Mouse (Mus musculus) thymus, adult 2 months (tissue): ENCODE results near the gene Fgfr1op. TPM values are rescaled to one million over a fixed set of nuclear protein-coding genes. Genes with fewer than 3 reads are reported as not detected.

Source experiments
- DNase-seq: peaks from one replicate; pipeline ENCODE4 v3.0.0; 2021
- H3K27ac ChIP-seq: fragments of 200-500 bp; 2 replicates; pipeline ENCODE4 v1.5.1; 2012; ENCODE audit warnings: low read length, control low read depth; ENCODE audit not compliant: control insufficient read depth, insufficient read depth
- H3K27me3 ChIP-seq: fragments of 200-500 bp; 2 replicates; pipeline ENCODE4 v1.6.1; 2012; ENCODE audit warnings: mild to moderate bottlenecking, low read length, moderate library complexity, mixed read lengths; ENCODE audit not compliant: control insufficient read depth, insufficient read depth
- H3K36me3 ChIP-seq: fragments of 200-500 bp; 2 replicates; pipeline ENCODE4 v1.6.1; 2012; ENCODE audit warnings: mild to moderate bottlenecking, low read length, moderate library complexity; ENCODE audit not compliant: control insufficient read depth, insufficient read depth
- H3K4me1 ChIP-seq: fragments of 200-500 bp; replicated peaks from 2 replicates; pipeline ENCODE4 v1.6.1; 2012; ENCODE audit warnings: low read length; ENCODE audit not compliant: control insufficient read depth, insufficient read depth
- H3K4me3 ChIP-seq: fragments of 200-500 bp; 2 replicates; pipeline ENCODE4 v1.5.1; 2012; ENCODE audit warnings: mild to moderate bottlenecking, low read length, control low read depth, moderate library complexity; ENCODE audit not compliant: control insufficient read depth, insufficient read depth
- CTCF ChIP-seq: fragments of 200-500 bp; IDR thresholded peaks from 2 replicates; pipeline ENCODE4 v1.5.1; 2012; ENCODE audit warnings: mild to moderate bottlenecking, control low read depth, low read length, moderate library complexity, borderline replicate concordance; ENCODE audit not compliant: control insufficient read depth, poor library complexity, insufficient read depth; ENCODE audit errors: extremely low read depth
- POLR2A ChIP-seq: fragments of 200-500 bp; IDR thresholded peaks from 2 replicates; pipeline ENCODE4 v1.6.1; 2012; ENCODE audit warnings: mild to moderate bottlenecking, low read length, control low read depth, moderate library complexity; ENCODE audit not compliant: control insufficient read depth, poor library complexity, insufficient read depth; ENCODE audit errors: extremely low read depth
- WGBS: fragments of 180-500 bp; shearing (Covaris S2); methylation state at CpG from one replicate; pipeline ENCODE4 v1.1.7; 2018; 5-methylcytosine and 5-hydroxymethylcytosine counted together
- polyA plus RNA-seq: library from polyadenylated mRNA; depleted of rRNA; stranded (reverse); fragments of >200 nt; gene quantifications from 2 replicates; pipeline ENCODE4 v1.2.3, GENCODE M21; 2012

Gene Fgfr1op
- polyA plus RNA-seq, 1 experiment, result 6.6 TPM

DNA sequence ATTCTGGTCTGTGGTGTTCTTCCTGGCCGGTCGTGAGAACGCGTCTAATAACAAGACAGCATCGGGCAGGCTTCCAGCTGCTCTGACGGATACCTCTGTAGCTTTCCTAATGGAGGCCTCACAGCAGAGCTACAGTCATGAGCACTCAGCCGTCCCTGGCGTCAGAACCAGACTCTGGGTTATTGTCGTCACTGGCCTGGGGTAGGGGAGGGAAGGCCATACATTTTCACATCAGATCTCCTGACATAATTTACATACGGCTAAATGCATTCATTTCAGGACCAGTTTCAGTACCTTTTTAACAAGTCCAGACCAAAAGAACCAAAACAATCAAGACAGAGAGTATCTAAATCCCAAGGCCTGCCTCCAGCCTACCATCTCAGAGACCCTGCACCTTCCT lies 57.9 kb downstream of the Fgfr1op start:
- DNase-seq, result no peak
- H3K4me3 ChIP-seq, result no peak overlapping the region
- TF ChIP-seq CTCF, result no peak
- TF ChIP-seq POLR2A, result no peak
- H3K27me3 ChIP-seq, result no peaks in the 10 kb centered on the region
- H3K4me1 ChIP-seq, result 0 out of 2 replicates have a peak, but pooled peaks cover 5% of the 10 kb centered on the region
- H3K27ac ChIP-seq, result no peak overlapping the region
- no peaks in the 10 kb centered on the region for H3K36me3 ChIP-seq
- WGBS, result 96% methylated on average over 10 of the region's 10 CpGs

DNA sequence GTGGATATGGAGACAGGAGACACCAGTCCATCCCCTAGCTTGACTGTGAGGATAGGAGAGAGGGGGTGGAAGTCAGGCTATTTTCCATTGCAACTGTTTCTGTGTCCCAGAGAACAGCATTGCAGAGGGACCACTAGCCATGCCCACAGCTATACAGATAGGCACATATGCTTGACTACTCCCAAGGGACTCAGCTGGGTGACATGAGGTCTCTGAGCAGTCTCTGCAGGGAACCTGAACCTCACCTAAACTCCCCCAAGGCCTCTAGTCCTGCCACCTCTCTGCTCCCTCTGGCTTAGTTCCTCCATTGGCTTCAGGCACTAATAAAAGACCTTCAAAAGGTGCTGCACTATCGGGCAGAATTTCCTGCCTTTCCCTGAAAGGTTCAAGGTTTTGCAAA lies 58.8 kb downstream of the Fgfr1op start:
- no peaks in the 10 kb centered on the region for H3K36me3 ChIP-seq
- H3K27me3 ChIP-seq, result no peaks in the 10 kb centered on the region
- peaks cover 9% of the 10 kb centered on the region; the same call in 1 of the 2 replicates for H3K4me1 ChIP-seq
- 89% methylated on average over 1 of the region's 1 CpGs for WGBS
- DNase-seq, result no peak
- no peak overlapping the region for H3K4me3 ChIP-seq
- no peak overlapping the region for H3K27ac ChIP-seq
- TF ChIP-seq CTCF (no peak), POLR2A (no peak)

DNA sequence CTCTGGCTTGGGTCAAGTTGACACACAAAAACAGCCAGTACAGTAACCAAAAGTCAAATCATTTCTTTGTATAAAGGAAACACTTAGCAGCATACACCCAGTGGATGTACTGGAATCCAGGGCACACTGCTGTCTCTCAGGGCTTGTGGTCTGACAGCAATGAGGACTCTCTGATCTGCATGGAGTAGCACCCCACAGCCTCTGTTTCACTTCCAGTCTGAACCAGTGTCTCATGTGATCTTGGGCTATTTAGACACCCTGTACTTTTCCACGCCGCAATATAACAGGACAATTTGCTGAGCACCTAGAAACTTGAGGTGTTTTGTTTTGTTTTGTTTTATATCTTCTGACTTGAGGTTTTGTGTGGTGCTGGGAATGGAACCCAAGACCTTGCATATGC lies 59.9 kb downstream of the Fgfr1op start:
- H3K4me1 ChIP-seq, result peaks cover 9% of the 10 kb centered on the region; the same call in 1 of the 2 replicates
- no peaks in the 10 kb centered on the region for H3K27me3 ChIP-seq
- 93% methylated on average over 2 of the region's 2 CpGs for WGBS
- DNase-seq, result no peak
- TF ChIP-seq CTCF (no peak), POLR2A (no peak)
- no peak overlapping the region for H3K27ac ChIP-seq
- H3K36me3 ChIP-seq, result no peaks in the 10 kb centered on the region
- no peak overlapping the region for H3K4me3 ChIP-seq

DNA sequence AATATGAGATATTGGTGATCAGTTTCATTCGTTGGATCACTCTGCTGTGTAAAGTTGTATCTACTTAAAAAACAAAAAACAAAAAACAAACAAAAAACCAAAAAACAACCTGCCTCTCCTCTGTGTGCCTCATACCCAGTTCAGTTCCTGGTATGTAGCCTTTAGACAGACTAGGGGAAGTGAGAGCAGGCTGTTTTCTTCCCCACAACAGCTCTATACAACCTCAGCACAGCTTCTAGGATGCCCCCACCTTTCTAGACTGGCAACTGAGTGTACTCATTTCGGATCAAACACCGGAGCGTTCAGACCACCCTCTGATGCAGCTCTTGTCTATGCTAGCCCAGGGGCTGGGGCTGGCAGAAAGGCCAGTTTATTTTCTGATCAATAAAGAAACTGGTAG lies 60.4 kb downstream of the Fgfr1op start:
- Histone ChIP-seq H3K36me3 (no peaks in the 10 kb centered on the region), H3K4me1 (peaks cover 9% of the 10 kb centered on the region; the same call in 1 of the 2 replicates), H3K27me3 (no peaks in the 10 kb centered on the region), H3K4me3 (no peak overlapping the region), H3K27ac (no peak overlapping the region)
- TF ChIP-seq CTCF (no peak), POLR2A (no peak)
- 82% methylated on average over 4 of the region's 4 CpGs for WGBS
- DNase-seq, result no peak

DNA sequence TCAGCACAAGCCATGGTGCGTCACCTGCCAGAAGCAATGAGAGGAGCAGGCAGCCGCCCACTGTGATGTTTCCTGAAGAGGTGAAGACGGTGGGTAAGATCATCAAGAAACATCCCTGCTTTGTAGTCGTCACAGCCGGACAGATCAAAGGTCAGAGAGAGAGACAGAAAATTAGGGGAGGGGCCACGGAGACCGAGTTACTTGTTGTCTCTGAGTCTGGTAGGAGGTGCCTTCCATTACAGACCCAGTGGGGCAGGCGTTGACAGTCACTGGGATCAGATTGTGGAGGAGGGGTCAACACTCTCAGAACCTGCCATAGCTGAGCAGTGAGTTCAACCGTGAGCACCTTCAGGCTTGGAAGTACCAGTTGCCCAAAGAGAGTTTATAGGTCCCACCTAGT lies 63.3 kb downstream of the Fgfr1op start:
- WGBS, result 76% methylated on average over 9 of the region's 9 CpGs

DNA sequence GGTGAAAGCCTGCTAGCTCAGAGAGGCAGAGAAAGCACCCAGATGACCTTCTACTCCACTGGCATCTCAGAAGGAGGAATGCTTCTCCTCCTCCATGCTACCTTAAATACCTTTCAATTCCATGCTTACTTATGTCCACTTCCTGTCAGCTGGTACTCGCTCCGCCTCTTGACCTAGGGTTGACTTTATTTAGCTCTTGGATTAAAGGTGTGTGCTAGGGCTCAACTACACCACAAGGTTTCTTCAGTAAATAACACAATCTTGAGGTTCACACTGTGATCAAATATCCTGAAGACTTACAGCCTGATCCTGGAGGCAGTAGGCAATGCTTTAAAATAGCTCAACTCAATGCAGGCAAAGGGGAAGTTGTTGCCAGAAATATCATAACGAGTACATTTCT lies 64.3 kb downstream of the Fgfr1op start:
- no peak for DNase-seq
- TF ChIP-seq CTCF (no peak), POLR2A (no peak)
- WGBS, result 76% methylated on average over 3 of the region's 3 CpGs

More for the DNA sequence above, 63.3 kb downstream of the Fgfr1op start:
- Histone ChIP-seq H3K36me3 (no peaks in the 10 kb centered on the region), H3K4me3 (no peak overlapping the region), H3K27me3 (no peaks in the 10 kb centered on the region), H3K27ac (no peak overlapping the region), H3K4me1 (peaks cover 7% of the 10 kb centered on the region; the same call in 1 of the 2 replicates)
- no peak for DNase-seq
- no peak for TF ChIP-seq CTCF
- no peak for TF ChIP-seq POLR2A

DNA sequence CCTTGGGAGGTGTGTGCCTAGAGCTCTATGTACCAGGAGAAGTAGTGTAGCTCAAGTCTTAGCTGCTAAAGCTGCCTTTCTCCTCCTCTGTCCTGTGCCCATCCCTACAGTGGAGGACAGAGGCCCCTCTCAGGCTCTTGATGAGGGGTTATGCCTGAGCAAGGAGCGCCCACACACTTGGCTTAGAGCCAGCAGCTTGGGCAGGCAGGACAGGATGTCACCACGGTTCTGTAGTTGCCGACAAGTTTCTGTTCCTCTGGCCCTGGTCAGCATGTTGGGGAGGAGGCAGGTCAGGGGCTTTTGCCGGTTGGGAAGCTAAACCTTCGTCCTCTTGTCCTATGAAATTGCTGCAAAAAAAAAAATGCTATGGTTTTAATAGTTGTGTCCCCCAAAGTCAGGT lies 66.8 kb downstream of the Fgfr1op start:
- H3K4me3 ChIP-seq, result no peak overlapping the region
- DNase-seq, result no peak
- no peaks in the 10 kb centered on the region for H3K36me3 ChIP-seq
- no peak for TF ChIP-seq POLR2A
- TF ChIP-seq CTCF, result no peak
- H3K4me1 ChIP-seq, result peaks cover 3% of the 10 kb centered on the region; the same call in 1 of the 2 replicates
- no peak overlapping the region for H3K27ac ChIP-seq
- WGBS, result 31% methylated on average over 5 of the region's 5 CpGs
- no peaks in the 10 kb centered on the region for H3K27me3 ChIP-seq

More for the DNA sequence above, 64.3 kb downstream of the Fgfr1op start:
- Histone ChIP-seq H3K4me3 (no peak overlapping the region), H3K36me3 (no peaks in the 10 kb centered on the region), H3K27me3 (no peaks in the 10 kb centered on the region), H3K4me1 (peaks cover 7% of the 10 kb centered on the region; the same call in 1 of the 2 replicates), H3K27ac (no peak overlapping the region)
